Mouse (Mus musculus) liver, postnatal 0 days (tissue): ENCODE measurements around the gene Ccdc136. TPM values are rescaled to one million over a fixed set of nuclear protein-coding genes. Genes with fewer than 3 reads are reported as not detected.

Experiments
- ATAC-seq: fragments of 200-750 bp; cut with Nextera tagmentation; 2 replicates; pipeline ENCODE4 v1.8.0; 2017; ENCODE audit warnings: mild to moderate bottlenecking, moderate library complexity
- DNase-seq: peaks from one replicate; pipeline ENCODE4 v3.0.0-alpha.2; 2016
- H3K27ac ChIP-seq: fragments of 300-500 bp; sonication (generic); 2 replicates; pipeline ENCODE4 v1.5.1; 2014; ENCODE audit warnings: antibody characterized with exemption, moderate library complexity, mild to moderate bottlenecking, low read depth
- H3K27me3 ChIP-seq: fragments of 300-500 bp; sonication (generic); 2 replicates; pipeline ENCODE4 v1.6.1; 2014; ENCODE audit warnings: low read length, control low read depth, mixed read lengths; ENCODE audit not compliant: insufficient read depth
- H3K36me3 ChIP-seq: fragments of 300-500 bp; sonication (generic); replicated peaks from 2 replicates; pipeline ENCODE4 v1.6.1; 2014; ENCODE audit warnings: mild to moderate bottlenecking, control low read depth, low read length, moderate library complexity, mixed read lengths; ENCODE audit not compliant: insufficient read depth
- H3K4me1 ChIP-seq: fragments of 300-500 bp; sonication (generic); 2 replicates; pipeline ENCODE4 v1.6.1; 2014; ENCODE audit warnings: antibody characterized with exemption, mild to moderate bottlenecking, control low read depth; ENCODE audit not compliant: insufficient read depth
- H3K4me2 ChIP-seq: fragments of 300-500 bp; sonication (generic); 2 replicates; pipeline ENCODE4 v1.6.1; 2014; ENCODE audit warnings: low read depth, mild to moderate bottlenecking, low read length, moderate library complexity, mixed read lengths
- H3K4me3 ChIP-seq: fragments of 300-500 bp; sonication (generic); 2 replicates; pipeline ENCODE4 v1.5.1; 2014; ENCODE audit warnings: low read depth, low read length
- H3K9ac ChIP-seq: fragments of 300-500 bp; sonication (generic); replicated peaks from 2 replicates; pipeline ENCODE4 v1.6.1; 2014; ENCODE audit warnings: mild to moderate bottlenecking, moderate library complexity
- H3K9me3 ChIP-seq: fragments of 300-500 bp; sonication (generic); 2 replicates; pipeline ENCODE4 v1.6.1; 2016; ENCODE audit warnings: mild to moderate bottlenecking, control low read depth, low read length, mixed read lengths
- CTCF ChIP-seq: sonication (generic); IDR thresholded peaks from 2 replicates; pipeline ENCODE4 v1.5.1; 2016; ENCODE audit warnings: antibody characterized with exemption, low read depth
- EP300 ChIP-seq: IDR thresholded peaks from 2 replicates; pipeline ENCODE4 v1.6.1; 2016; ENCODE audit warnings: antibody characterized with exemption, low read depth, mild to moderate bottlenecking
- WGBS: fragments of 180-500 bp; shearing (Covaris S2); extraction: QIAGEN DNeasy Blood & Tissue Kit; methylation state at CpG from one replicate; pipeline ENCODE4 v1.1.7; 2014; ENCODE audit not compliant: insufficient replicate concordance; 5-methylcytosine and 5-hydroxymethylcytosine counted together
- polyA plus RNA-seq: library from polyadenylated mRNA; unstranded; fragments of >200 nt; fragmentation: Nextera tagmentation; extraction: Ambion mirVana; gene quantifications from 2 replicates; pipeline ENCODE4 v1.2.1, GENCODE M21; 2015

The Ccdc136 gene
- polyA plus RNA-seq, 1 experiment from 2014 or later = 0.09 TPM

DNA sequence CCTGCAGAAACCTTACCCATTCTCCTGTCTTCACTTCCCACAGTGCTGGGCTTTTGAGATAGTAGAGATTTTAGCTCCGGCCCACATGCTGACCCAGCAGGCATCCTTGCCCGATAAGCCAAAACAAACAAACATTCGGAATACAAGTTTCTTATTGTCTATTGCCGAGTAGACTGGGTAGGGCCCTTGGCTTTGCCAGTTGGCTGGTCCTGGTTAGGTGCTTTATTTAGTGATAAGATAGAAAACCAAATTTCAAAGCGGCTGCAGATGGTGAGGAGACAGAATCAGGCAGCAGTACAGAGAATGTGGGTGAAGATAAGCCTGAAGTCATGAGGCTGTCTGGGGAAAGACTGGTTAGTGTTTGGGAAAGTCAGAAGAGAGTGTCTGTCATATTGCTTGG, 43.3 kb upstream of the Ccdc136 start:
- Histone ChIP-seq H3K9ac (no peak overlapping the region), H3K4me1 (peaks cover 14% of the 10 kb centered on the region; the same call in 1 of the 2 replicates), H3K9me3 (no peaks in the 10 kb centered on the region), H3K4me2 (peak overlapping the region; percentile 28; the same call in 1 of the 2 replicates), H3K27ac (no peak overlapping the region), H3K36me3 (peaks cover 15% of the 10 kb centered on the region), H3K4me3 (no peak overlapping the region), H3K27me3 (no peaks in the 10 kb centered on the region)
- DNase-seq (no peak), ATAC-seq (no peak)
- TF ChIP-seq EP300 (no peak; the same call in 1 of the 2 replicates), CTCF (no peak)
- WGBS = 28% methylated on average over 5 of the region's 5 CpGs

DNA sequence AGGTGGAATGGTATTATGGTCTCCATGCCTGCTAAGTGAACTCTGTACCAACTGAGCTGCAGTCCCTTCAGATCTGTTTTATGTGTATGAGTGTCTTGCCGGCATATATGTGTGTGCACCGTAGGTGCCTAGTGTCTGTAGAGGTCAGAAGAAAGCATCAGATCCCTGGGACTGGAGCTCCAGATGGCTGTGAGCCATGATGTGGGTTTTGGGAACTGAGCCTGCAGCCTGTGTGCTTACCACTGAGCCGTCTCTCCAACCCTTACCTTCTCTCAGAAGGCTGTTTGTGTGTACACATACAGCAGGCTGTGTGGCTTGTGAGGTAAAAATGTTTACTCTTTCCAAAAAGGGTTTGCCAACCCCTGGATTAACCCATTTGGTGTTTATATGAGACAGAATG, 36.7 kb upstream of the Ccdc136 start:
- no peak for TF ChIP-seq EP300
- no peak for TF ChIP-seq CTCF
- Histone ChIP-seq H3K27me3 (no peaks in the 10 kb centered on the region), H3K9me3 (no peaks in the 10 kb centered on the region), H3K27ac (no peak overlapping the region), H3K36me3 (peaks cover 30% of the 10 kb centered on the region), H3K9ac (no peak overlapping the region), H3K4me1 (no peaks in the 10 kb centered on the region), H3K4me3 (no peak overlapping the region), H3K4me2 (no peak overlapping the region)
- no peak for ATAC-seq
- no peak for DNase-seq
- WGBS = 80% methylated on average over 3 of the region's 3 CpGs

DNA sequence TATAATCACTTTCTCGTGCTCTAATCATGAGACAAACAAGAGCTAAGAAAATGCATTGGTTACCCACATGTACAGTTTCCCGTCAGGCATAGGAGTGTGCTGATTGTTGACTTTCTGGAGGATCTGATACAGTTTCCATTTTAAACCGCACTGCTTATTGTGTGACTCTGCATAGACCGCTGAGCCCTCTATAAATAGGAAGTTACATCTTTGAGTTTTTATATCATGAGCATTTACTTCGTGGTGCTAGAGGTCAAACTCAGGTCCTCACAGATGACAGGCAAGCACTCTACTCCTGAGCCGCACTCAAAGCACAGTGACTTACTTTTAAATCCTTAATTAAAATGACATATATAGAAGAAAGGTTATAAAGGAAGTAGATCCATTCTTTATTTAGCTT, 35.9 kb upstream of the Ccdc136 start:
- ATAC-seq (no peak), DNase-seq (no peak)
- Histone ChIP-seq H3K9ac (no peak overlapping the region), H3K27me3 (no peaks in the 10 kb centered on the region), H3K36me3 (peaks cover 31% of the 10 kb centered on the region), H3K9me3 (no peaks in the 10 kb centered on the region), H3K4me1 (no peaks in the 10 kb centered on the region), H3K27ac (no peak overlapping the region), H3K4me3 (no peak overlapping the region), H3K4me2 (no peak overlapping the region)
- WGBS = 78% methylated on average over 6 of the region's 6 CpGs
- TF ChIP-seq CTCF = no peak
- no peak for TF ChIP-seq EP300

DNA sequence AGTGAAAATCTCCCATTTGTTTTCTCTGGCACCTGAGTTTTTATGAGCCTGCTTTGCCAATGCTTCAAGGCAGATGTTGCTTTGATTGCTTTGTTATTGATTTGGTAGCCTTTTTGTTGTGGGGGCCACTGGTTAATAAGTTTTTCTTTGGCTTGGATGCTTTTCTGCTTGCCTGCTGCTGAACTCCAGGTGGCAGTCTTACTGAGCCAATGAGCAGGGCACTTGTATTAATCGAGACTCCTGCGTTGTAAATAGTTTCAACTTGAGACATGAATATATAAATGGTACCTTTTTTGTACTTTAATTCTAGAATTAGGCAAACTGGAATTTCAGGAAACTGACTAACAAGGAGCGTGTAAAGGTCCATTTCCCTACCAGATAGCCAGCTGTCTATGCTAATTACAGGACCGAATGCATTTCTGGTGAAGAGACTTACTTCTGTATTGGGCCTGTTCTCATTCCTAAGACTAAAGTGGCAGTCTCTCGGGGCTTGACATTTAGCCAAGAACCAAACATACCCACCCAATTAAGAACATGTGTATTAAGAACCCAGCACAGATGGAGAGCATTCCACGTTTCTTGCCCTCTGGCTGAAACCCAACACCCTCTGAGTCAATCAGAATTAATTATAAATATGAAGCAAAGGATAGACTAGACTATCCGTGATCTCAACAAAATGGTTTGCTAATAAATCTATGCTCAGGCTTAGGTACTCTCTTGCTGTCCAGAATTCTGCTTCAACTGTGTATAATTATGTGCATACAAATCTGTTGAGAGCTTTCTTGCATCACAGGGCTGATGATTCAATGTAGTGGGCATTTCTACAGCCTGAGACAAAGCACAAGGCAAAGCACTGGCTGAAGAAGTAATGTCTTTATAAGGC, 33.6 kb upstream of the Ccdc136 start:
- H3K27me3 ChIP-seq = no peaks in the 10 kb centered on the region
- H3K36me3 ChIP-seq = peaks cover 40% of the 10 kb centered on the region
- no peak overlapping the region for H3K4me2 ChIP-seq
- WGBS = 82% methylated on average over 7 of the region's 7 CpGs
- no peak overlapping the region for H3K27ac ChIP-seq
- no peak overlapping the region for H3K4me3 ChIP-seq
- TF ChIP-seq CTCF = peak; percentile 32
- no peak for TF ChIP-seq EP300
- DNase-seq (no peak), ATAC-seq (no peak)
- H3K4me1 ChIP-seq = no peaks in the 10 kb centered on the region
- no peaks in the 10 kb centered on the region for H3K9me3 ChIP-seq
- no peak overlapping the region for H3K9ac ChIP-seq

DNA sequence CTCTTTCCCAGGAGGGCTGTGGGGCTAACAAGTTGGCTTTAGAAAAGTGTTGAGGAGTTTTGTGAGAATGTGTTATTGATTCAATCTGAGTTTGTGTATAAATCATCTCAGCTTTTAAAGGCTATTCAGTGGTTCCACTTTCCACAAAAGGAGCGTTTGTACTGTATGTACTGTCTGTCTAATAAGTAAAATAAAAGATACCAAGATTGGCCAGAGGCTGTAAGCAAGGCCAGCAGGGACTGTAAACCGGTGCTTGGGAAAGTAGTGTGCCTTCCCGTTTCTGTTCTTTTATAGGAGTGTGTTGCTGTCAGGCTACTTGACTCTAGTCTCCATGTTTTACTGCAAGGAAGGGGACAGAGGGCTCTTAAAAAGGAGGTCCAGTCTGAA, 33.0 kb upstream of the Ccdc136 start:
- ATAC-seq = no peak
- Histone ChIP-seq H3K27ac (no peak overlapping the region), H3K4me3 (no peak overlapping the region), H3K36me3 (peaks cover 39% of the 10 kb centered on the region), H3K27me3 (no peaks in the 10 kb centered on the region), H3K4me2 (no peak overlapping the region), H3K4me1 (no peaks in the 10 kb centered on the region), H3K9ac (no peak overlapping the region), H3K9me3 (no peaks in the 10 kb centered on the region)
- TF ChIP-seq CTCF (no peak), EP300 (no peak)
- no peak for DNase-seq
- WGBS = 81% methylated on average over 3 of the region's 3 CpGs

DNA sequence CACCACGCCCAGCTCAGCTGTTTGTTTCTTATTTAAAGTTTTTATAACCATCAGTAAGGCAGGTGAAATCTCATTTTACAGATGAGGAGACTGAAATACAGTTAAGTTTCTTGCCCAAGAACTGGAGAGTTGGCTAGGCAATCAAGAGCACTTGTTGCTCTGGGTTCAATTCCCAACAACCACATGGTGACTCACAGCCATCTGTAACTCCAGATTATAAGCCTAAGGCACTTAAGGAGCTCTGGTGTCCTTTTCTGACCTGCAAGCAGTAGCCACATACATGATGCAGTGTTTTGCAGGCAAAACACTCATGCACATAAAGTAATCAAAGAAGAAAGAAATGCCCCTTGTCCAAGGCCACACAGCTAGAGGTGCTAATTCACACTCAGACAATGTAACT, 30.8 kb upstream of the Ccdc136 start:
- Histone ChIP-seq H3K4me1 (no peaks in the 10 kb centered on the region), H3K4me3 (no peak overlapping the region), H3K27me3 (no peaks in the 10 kb centered on the region), H3K9ac (no peak overlapping the region), H3K36me3 (peaks cover 45% of the 10 kb centered on the region), H3K27ac (no peak overlapping the region), H3K4me2 (no peak overlapping the region), H3K9me3 (no peaks in the 10 kb centered on the region)
- ATAC-seq (no peak), DNase-seq (no peak)
- 84% methylated on average over 1 of the region's 1 CpGs for WGBS
- TF ChIP-seq EP300 (no peak), CTCF (no peak)
